Mouse (Mus musculus) hindbrain, postnatal 0 days (tissue): ENCODE data around the gene Alkbh1. TPM values are rescaled to one million over a fixed set of nuclear protein-coding genes. Genes with fewer than 3 reads are reported as not detected.

ENCODE experiments used
- ATAC-seq: fragments of 200-750 bp; cut with Nextera tagmentation; 2 replicates; pipeline ENCODE4 v1.8.0; 2017; ENCODE audit warnings: mild to moderate bottlenecking, moderate TSS enrichment, moderate library complexity
- DNase-seq: peaks from one replicate; pipeline ENCODE4 v3.0.0-alpha.2; 2015; ENCODE audit warnings: low spot score
- H3K27ac ChIP-seq: fragments of 300-500 bp; sonication (generic); 2 replicates; pipeline ENCODE4 v1.5.1; 2014; ENCODE audit warnings: mild to moderate bottlenecking
- H3K27me3 ChIP-seq: fragments of 300-500 bp; sonication (generic); 2 replicates; pipeline ENCODE4 v1.6.1; 2014; ENCODE audit warnings: low read length, mixed read lengths; ENCODE audit not compliant: insufficient read depth
- H3K36me3 ChIP-seq: fragments of 300-500 bp; sonication (generic); 2 replicates; pipeline ENCODE4 v1.6.1; 2014; ENCODE audit warnings: low read length, mixed read lengths; ENCODE audit not compliant: insufficient read depth
- H3K4me1 ChIP-seq: fragments of 300-500 bp; sonication (generic); 2 replicates; pipeline ENCODE4 v1.6.1; 2014; ENCODE audit warnings: antibody characterized with exemption, low read length, mixed read lengths; ENCODE audit not compliant: insufficient read depth
- H3K4me2 ChIP-seq: fragments of 300-500 bp; sonication (generic); 2 replicates; pipeline ENCODE4 v1.6.1; 2014; ENCODE audit warnings: low read depth, mild to moderate bottlenecking, low read length, moderate library complexity, mixed read lengths
- H3K4me3 ChIP-seq: fragments of 300-500 bp; sonication (generic); 2 replicates; pipeline ENCODE4 v1.5.1; 2014; ENCODE audit warnings: low read length
- H3K9ac ChIP-seq: fragments of 300-500 bp; sonication (generic); replicated peaks from 2 replicates; pipeline ENCODE4 v1.6.1; 2014; ENCODE audit warnings: mild to moderate bottlenecking, low read length, moderate library complexity, mixed read lengths
- H3K9me3 ChIP-seq: fragments of 300-500 bp; sonication (generic); 2 replicates; pipeline ENCODE4 v1.6.1; 2016; ENCODE audit warnings: low read length, mixed read lengths
- CTCF ChIP-seq: IDR thresholded peaks from 2 replicates; pipeline ENCODE4 v1.5.1; 2016; ENCODE audit warnings: antibody characterized with exemption, control low read depth, low read depth
- WGBS: fragments of 180-500 bp; shearing (Covaris S2); extraction: QIAGEN DNeasy Blood & Tissue Kit; methylation state at CpG from one replicate; pipeline ENCODE4 v1.1.7; 2014; 5-methylcytosine and 5-hydroxymethylcytosine counted together
- polyA plus RNA-seq: library from polyadenylated mRNA; unstranded; fragments of >200 nt; fragmentation: Nextera tagmentation; extraction: Ambion mirVana; gene quantifications from 2 replicates; pipeline ENCODE4 v1.2.1, GENCODE M21; 2015
- total RNA-seq: library from RNA; depleted of rRNA; stranded (reverse); fragments of >200 nt; gene quantifications from 2 replicates; pipeline ENCODE4 v1.2.3, GENCODE M21; 2014

Gene Alkbh1
- total and polyA plus RNA-seq, 2 experiments from 2014 or later = 25.8 to 41.3 TPM

DNA sequence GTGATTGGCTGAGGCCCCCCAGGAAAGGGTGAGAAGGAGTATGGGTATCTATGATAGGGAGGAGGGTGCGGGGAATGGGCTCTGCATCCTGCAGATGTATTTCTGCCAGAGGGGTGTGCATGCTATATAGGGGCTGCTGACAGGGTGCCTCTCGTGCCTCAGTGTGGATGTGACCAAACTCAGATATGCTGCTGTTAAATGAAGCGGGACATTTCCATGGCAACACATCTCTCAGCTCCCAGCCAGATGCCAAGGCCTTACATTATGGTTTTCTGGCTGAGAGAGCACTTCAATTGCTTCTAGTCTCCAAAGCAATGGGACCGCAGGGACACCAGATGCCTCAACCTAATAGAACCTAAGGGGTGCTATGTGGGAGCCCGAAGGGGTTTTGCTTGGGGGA lies 24.9 kb downstream of the Alkbh1 start:
- TF ChIP-seq CTCF = no peak
- H3K9me3 ChIP-seq = no peaks in the 10 kb centered on the region
- ATAC-seq (peak; percentile 92), DNase-seq (peak; percentile 87)
- no peak overlapping the region for H3K4me3 ChIP-seq
- no peaks in the 10 kb centered on the region for H3K27me3 ChIP-seq
- WGBS = 22% methylated on average over 5 of the region's 5 CpGs
- no peak overlapping the region for H3K4me2 ChIP-seq
- H3K27ac ChIP-seq = peak overlapping the region; percentile 77
- peaks cover 8% of the 10 kb centered on the region for H3K4me1 ChIP-seq
- no peak overlapping the region for H3K9ac ChIP-seq
- H3K36me3 ChIP-seq = no peaks in the 10 kb centered on the region

DNA sequence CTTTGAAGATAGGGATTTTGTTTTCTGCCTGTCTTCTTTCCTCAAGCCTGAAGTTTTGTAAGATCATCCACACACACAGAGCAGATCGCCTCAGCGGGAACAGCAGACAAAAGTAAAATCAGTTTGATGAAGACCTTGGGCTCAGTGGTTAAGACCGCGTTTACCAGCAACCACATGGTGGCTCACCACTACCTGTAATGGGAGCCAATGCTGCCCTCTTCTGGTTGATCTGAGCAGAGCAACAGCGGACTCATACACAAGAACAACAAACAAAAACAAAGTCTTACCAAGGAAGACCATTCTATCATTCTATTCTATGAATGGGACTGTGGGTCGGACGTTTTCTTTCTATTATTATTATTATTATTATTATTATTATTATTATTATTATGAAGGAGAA lies 27.1 kb downstream of the Alkbh1 start:
- no peak overlapping the region for H3K9ac ChIP-seq
- H3K36me3 ChIP-seq = no peaks in the 10 kb centered on the region
- no peaks in the 10 kb centered on the region for H3K9me3 ChIP-seq
- DNase-seq (peak; percentile 71), ATAC-seq (no peak)
- H3K27me3 ChIP-seq = no peaks in the 10 kb centered on the region
- H3K4me3 ChIP-seq = no peak overlapping the region
- no peak overlapping the region for H3K27ac ChIP-seq
- TF ChIP-seq CTCF = peak; percentile 79
- H3K4me2 ChIP-seq = no peak overlapping the region
- WGBS = 36% methylated on average over 7 of the region's 7 CpGs
- H3K4me1 ChIP-seq = peaks cover 8% of the 10 kb centered on the region

DNA sequence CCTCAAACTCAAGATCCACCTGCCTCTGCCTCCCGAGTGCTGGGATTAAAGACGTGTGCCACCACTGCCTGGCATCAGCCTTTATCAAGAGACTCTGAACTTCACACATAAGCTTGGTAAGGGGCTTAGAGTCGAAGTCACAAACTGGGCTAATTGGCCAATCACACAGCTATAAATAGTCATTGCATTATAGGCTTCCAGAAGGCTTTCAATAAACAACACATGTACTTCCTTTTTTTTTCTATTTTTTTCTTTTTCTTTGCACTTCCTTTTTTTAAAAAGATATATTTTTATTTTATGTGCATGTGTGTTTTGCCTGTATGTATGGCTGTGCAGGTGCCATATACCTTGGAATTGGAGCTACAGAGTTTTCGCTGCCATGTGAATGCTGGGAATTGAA lies 28.5 kb downstream of the Alkbh1 start:
- ATAC-seq = no peak
- H3K27me3 ChIP-seq = no peaks in the 10 kb centered on the region
- H3K27ac ChIP-seq = no peak overlapping the region
- WGBS = 80% methylated on average over 4 of the region's 4 CpGs
- H3K36me3 ChIP-seq = no peaks in the 10 kb centered on the region
- H3K4me2 ChIP-seq = no peak overlapping the region
- H3K9ac ChIP-seq = no peak overlapping the region
- TF ChIP-seq CTCF = no peak
- no peak for DNase-seq
- H3K4me1 ChIP-seq = peaks cover 8% of the 10 kb centered on the region
- H3K4me3 ChIP-seq = no peak overlapping the region
- no peaks in the 10 kb centered on the region for H3K9me3 ChIP-seq

DNA sequence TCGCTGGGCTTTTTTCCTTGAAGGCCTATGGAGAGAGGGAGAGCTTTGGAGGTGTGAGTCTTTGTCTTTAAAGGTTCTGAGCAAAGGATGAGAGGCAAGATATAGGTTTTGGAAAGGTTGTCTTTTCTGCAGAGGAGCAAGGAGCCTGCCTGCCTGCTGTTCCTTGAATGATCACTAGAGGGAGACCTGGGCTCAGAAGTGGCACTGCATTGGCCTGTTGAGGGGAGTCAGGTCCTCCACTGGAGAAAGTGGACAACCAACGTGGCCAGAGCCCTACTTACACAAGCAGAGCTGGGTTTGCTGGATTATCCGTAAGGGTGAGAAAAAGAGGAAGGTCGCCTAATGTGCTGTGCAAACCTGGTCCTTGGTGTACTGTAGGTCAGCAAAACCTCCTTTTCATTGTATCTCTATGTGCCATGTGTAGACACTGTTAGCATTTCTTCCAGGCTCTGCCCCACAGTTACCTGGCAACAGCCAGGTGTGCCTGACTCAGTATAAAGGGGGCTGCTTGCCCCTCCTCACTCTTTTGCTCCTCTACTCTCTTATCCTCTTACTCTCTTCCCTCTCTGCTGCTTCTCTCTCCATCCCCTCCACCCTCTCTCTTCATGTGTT lies 30.5 kb downstream of the Alkbh1 start:
- TF ChIP-seq CTCF = peak; percentile 96
- WGBS = 26% methylated on average over 4 of the region's 4 CpGs
- DNase-seq = peak; percentile 82
- H3K4me2 ChIP-seq = no peak overlapping the region
- no peaks in the 10 kb centered on the region for H3K9me3 ChIP-seq
- H3K27ac ChIP-seq = no peak overlapping the region
- H3K4me3 ChIP-seq = no peak overlapping the region
- peak; percentile 72 for ATAC-seq
- H3K36me3 ChIP-seq = no peaks in the 10 kb centered on the region
- no peaks in the 10 kb centered on the region for H3K4me1 ChIP-seq
- H3K9ac ChIP-seq = no peak overlapping the region
- H3K27me3 ChIP-seq = no peaks in the 10 kb centered on the region

DNA sequence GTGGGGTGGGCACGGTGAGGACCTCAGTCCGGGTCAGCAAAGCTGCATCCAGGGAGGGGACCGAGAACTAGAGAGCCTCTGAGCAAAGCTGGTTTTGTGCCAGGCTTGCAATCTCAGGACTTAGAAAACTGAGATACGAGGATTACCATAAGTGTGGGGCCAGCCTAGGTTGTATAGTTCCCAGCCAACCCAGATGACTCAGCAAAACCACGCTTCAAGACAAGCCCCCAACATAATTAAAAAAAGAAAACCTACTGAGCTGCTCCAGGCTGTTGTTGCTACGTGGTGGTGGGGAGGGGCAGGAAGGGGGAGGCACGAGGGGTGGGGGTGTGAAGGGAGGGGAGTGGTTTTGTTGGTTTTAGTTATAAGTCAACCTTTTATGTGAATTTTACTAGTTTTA lies 32.8 kb downstream of the Alkbh1 start:
- Histone ChIP-seq H3K4me3 (no peak overlapping the region), H3K4me2 (no peak overlapping the region), H3K27ac (no peak overlapping the region), H3K36me3 (no peaks in the 10 kb centered on the region), H3K27me3 (no peaks in the 10 kb centered on the region), H3K9me3 (no peaks in the 10 kb centered on the region), H3K9ac (no peak overlapping the region), H3K4me1 (no peaks in the 10 kb centered on the region)
- ATAC-seq = no peak
- no peak for TF ChIP-seq CTCF
- WGBS = 56% methylated on average over 7 of the region's 7 CpGs
- DNase-seq = no peak

DNA sequence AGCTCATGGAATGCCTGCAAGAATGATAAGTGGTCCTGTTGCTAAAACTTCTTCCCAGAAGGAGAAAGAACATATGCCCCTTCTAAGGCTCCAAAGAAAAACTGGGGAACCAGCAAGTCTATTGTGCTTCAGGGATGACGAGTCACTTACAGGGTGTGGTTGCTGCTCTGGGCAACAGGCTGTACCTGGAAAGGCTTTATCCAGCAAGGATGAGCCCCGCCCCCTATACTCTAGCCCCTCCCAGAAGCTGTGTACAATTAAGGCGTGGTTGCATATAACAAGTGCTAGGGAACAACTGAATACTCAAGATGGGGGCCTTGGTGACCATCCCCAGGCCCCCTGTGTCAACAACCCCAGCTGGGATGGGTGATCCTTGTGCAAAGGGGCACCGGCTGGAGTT lies 34.7 kb downstream of the Alkbh1 start:
- Histone ChIP-seq H3K9me3 (no peaks in the 10 kb centered on the region), H3K27ac (no peak overlapping the region), H3K4me3 (no peak overlapping the region), H3K36me3 (no peaks in the 10 kb centered on the region), H3K4me1 (no peaks in the 10 kb centered on the region), H3K9ac (no peak overlapping the region), H3K27me3 (no peaks in the 10 kb centered on the region), H3K4me2 (no peak overlapping the region)
- ATAC-seq (no peak), DNase-seq (no peak)
- 85% methylated on average over 4 of the region's 4 CpGs for WGBS
- no peak for TF ChIP-seq CTCF

DNA sequence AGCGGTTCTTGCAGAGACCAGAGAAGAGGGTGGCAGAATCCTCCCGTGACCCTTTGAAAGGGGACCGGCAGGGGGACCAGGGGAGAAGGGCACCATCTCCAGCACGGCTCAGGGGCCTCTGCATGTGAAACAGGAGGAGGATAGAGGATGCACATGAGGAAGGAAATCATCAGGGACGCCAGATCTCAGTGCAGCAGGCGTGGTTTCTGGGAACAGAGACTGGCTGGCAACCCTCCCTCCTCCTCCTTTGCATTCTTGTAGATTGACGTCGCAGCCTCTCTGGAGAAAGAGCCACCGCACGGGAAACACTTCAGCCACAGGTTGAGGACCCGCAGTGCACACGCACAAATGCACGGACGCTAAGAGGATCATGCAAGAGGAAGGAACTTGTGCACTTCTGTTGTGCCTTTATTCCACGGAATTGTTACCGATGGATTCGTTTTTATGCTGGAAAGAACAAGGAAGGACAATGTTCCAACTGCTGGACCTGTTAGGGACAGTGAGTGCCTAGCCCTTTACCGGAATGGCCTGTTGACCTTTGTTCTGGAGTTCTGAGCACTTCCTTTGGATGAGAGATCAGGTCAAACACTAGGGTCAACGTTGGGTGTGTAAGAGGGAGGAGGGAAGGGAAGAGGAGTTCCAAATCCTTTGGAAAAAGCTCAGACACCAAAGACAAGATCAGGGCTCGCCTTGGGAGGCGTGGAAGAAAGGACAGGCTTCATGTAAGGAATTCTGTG lies 35.8 kb downstream of the Alkbh1 start:
- Histone ChIP-seq H3K4me1 (no peaks in the 10 kb centered on the region), H3K4me3 (no peak overlapping the region), H3K9ac (no peak overlapping the region), H3K27ac (no peak overlapping the region), H3K36me3 (no peaks in the 10 kb centered on the region), H3K9me3 (no peaks in the 10 kb centered on the region), H3K27me3 (no peaks in the 10 kb centered on the region), H3K4me2 (peak overlapping the region; percentile 29)
- ATAC-seq (no peak), DNase-seq (no peak)
- 37% methylated on average over 21 of the region's 21 CpGs for WGBS
- TF ChIP-seq CTCF = no peak
